Mouse (Mus musculus): ENCODE data around the gene Gyg. TPM values are rescaled to one million over a fixed set of nuclear protein-coding genes. Genes with fewer than 3 reads are reported as not detected.

Gene Gyg
- 18.5 and 20.0 TPM in 2 replicates for polyA plus RNA-seq (2015; fragmentation: Nextera tagmentation; extraction: Ambion mirVana)

- peak within 1 kb of the TSS; percentile 34 for H3K27ac ChIP-seq (replicated peaks)
- peaks cover 23% of the 10 kb centered on the region for H3K4me1 ChIP-seq (replicated peaks)
- H3K9ac ChIP-seq: peak within 1 kb of the TSS; percentile 56
- H3K36me3 ChIP-seq (replicated peaks): 0 out of 2 replicates have a peak, but pooled peaks cover 3% of the 10 kb centered on the region
- H3K9me3 ChIP-seq (replicated peaks): 0 out of 2 replicates have a peak, but pooled peaks cover 4% of the 10 kb centered on the region
- ATAC-seq (ENCODE audit: insufficient read depth): peak; percentile 88
- peak within 1 kb of the TSS; percentile 64 for H3K4me3 ChIP-seq (replicated peaks)
- no peaks in the 10 kb centered on the region for H3K27me3 ChIP-seq
- under 1% methylated on average over 73 of the region's 73 CpGs for WGBS (ENCODE audit: insufficient replicate concordance)
- H3K4me2 ChIP-seq: peak within 1 kb of the TSS; percentile 82
These were observed at the start of gene Gyg for GRCm38 (mm10) chr3:20154531-20155367. Gyg (minus strand) TSS chr3:20155317.

DNA sequence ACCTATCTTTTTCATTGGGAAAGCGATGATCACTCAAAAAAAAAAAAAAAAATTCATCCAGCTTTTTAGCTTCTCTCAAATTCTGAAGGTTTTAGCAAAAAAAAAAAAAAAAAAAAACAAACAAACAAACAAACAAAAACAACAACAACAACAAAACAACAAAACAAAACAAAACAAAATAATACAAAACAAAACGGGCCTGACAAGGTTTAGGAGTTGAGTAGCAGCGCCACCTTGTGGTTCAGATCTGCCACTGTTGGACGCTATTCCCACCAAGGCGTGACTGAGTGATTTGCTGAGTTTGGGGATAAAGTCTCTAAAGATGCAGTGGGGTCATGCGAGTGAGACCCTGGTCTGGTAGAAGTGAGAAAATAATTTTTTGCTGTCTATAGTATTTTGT lies 43.8 kb upstream of the Gyg start:
- Histone ChIP-seq H3K27ac (replicated peaks) (no peak overlapping the region), H3K4me2 (no peak overlapping the region), H3K9ac (no peak overlapping the region), H3K27me3 (no peaks in the 10 kb centered on the region), H3K9me3 (replicated peaks) (no peaks in the 10 kb centered on the region), H3K4me3 (replicated peaks) (no peak overlapping the region), H3K36me3 (replicated peaks) (no peaks in the 10 kb centered on the region), H3K4me1 (replicated peaks) (no peaks in the 10 kb centered on the region)
- ATAC-seq (ENCODE audit: insufficient read depth): no peak
- WGBS (ENCODE audit: insufficient replicate concordance): 21% methylated on average over 6 of the region's 6 CpGs

- no peak overlapping the region for H3K9ac ChIP-seq
- H3K9me3 ChIP-seq (replicated peaks): no peaks in the 10 kb centered on the region
- H3K36me3 ChIP-seq (replicated peaks): no peaks in the 10 kb centered on the region
- H3K27me3 ChIP-seq: no peaks in the 10 kb centered on the region
- no peak overlapping the region for H3K4me3 ChIP-seq (replicated peaks)
- no peak overlapping the region for H3K4me2 ChIP-seq
- no peaks in the 10 kb centered on the region for H3K4me1 ChIP-seq (replicated peaks)
- no peak for ATAC-seq (ENCODE audit: insufficient read depth)
- no peak overlapping the region for H3K27ac ChIP-seq (replicated peaks)
- WGBS (ENCODE audit: insufficient replicate concordance): 26% methylated on average over 10 of the region's 10 CpGs
These were observed 42.8 kb upstream of the Gyg start for GRCm38 (mm10) chr3:20197878-20198277.

DNA sequence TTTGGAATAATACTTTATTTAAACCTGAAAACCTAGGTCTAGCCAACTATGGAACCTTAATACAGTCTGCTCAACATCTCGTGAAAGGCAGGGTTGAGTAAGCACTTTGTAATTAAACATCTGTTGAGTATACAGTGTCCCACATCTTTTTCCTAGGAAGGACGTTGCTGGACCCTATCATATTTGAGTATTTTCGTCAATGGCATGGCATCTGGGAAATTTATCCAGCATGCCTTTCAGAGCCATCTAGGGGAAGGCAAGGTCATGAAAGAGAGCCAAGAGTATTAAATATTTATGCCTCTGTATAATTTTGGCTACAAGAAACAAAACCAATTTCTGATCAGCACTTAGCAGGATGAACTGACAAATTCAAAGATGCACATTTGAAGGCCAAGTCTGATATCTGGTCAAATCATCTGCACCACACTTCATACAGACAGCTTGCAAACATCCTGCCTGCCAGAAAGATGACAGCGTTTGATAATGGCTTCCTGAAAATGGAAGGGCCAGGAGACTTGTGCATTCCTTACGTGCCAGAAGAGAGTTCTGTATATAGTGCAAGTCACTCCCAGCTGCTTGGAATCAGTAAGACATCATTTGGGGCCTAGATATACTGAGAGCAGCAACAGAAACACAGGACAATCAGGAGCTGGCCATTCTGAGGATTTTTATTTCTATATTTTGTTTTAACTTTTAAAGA lies 34.0 kb upstream of the Gyg start:
- no peak overlapping the region for H3K9ac ChIP-seq
- no peaks in the 10 kb centered on the region for H3K27me3 ChIP-seq
- no peak for ATAC-seq (ENCODE audit: insufficient read depth)
- H3K9me3 ChIP-seq (replicated peaks): no peaks in the 10 kb centered on the region
- no peak overlapping the region for H3K4me3 ChIP-seq (replicated peaks)
- H3K27ac ChIP-seq (replicated peaks): no peak overlapping the region
- H3K4me2 ChIP-seq: no peak overlapping the region
- no peaks in the 10 kb centered on the region for H3K4me1 ChIP-seq (replicated peaks)
- WGBS (ENCODE audit: insufficient replicate concordance): 27% methylated on average over 5 of the region's 5 CpGs
- no peaks in the 10 kb centered on the region for H3K36me3 ChIP-seq (replicated peaks)

DNA sequence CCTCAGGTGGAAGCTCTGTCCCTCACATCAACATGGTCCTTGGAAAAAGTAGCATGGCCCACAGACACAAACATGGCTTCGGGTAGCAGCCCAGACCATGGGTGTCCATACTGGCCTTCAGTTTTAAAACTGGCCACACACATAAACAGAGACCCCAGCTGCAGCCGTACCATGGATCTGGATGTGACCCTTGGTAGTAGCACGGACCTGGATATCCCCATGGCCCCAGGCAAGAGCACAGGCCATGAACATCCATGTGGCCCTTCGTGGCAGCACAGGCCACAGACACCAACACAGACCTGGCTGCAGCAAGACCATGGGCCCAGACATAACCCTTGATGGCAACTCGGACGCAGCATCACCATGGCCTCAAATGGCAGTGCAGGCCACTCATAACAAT lies 17.3 kb upstream of the Gyg start:
- no peaks in the 10 kb centered on the region for H3K9me3 ChIP-seq (replicated peaks)
- H3K4me3 ChIP-seq (replicated peaks): no peak overlapping the region
- H3K4me2 ChIP-seq: no peak overlapping the region
- 67% methylated on average over 6 of the region's 6 CpGs for WGBS (ENCODE audit: insufficient replicate concordance)
- H3K27ac ChIP-seq (replicated peaks): no peak overlapping the region
- H3K36me3 ChIP-seq (replicated peaks): no peaks in the 10 kb centered on the region
- no peak for ATAC-seq (ENCODE audit: insufficient read depth)
- no peaks in the 10 kb centered on the region for H3K27me3 ChIP-seq
- no peaks in the 10 kb centered on the region for H3K4me1 ChIP-seq (replicated peaks)
- H3K9ac ChIP-seq: no peak overlapping the region

DNA sequence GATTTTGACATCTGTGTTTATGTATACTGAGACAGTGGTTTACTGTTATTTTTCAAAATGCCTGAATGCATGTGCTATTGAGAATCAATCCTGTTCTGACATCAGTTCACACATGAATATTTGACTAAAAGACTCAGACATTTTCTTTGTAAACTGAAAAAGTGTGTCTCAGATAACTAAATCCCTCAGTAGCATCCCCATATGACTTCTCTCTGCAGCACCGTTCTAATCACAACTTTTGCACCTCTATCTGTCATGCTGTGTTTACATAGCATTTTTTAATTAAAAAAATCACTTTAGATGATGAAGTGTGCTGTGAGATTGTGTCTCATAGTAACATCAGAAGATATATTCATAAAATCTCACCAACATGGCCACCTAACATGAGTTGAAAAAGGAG lies 12.4 kb upstream of the Gyg start:
- Histone ChIP-seq H3K4me1 (replicated peaks) (no peaks in the 10 kb centered on the region), H3K4me3 (replicated peaks) (no peak overlapping the region), H3K27ac (replicated peaks) (no peak overlapping the region), H3K9ac (no peak overlapping the region), H3K4me2 (no peak overlapping the region), H3K9me3 (replicated peaks) (no peaks in the 10 kb centered on the region), H3K27me3 (no peaks in the 10 kb centered on the region), H3K36me3 (replicated peaks) (no peaks in the 10 kb centered on the region)
- WGBS (ENCODE audit: insufficient replicate concordance): 66% methylated on average over 1 of the region's 1 CpGs
- ATAC-seq (ENCODE audit: insufficient read depth): no peak

GRCm38 (mm10) chr3:20155476-20155875 lies 359 bp upstream of the Gyg start:
- no peak overlapping the region for H3K9ac ChIP-seq
- peak overlapping the region; percentile 64 for H3K4me3 ChIP-seq (replicated peaks)

DNA sequence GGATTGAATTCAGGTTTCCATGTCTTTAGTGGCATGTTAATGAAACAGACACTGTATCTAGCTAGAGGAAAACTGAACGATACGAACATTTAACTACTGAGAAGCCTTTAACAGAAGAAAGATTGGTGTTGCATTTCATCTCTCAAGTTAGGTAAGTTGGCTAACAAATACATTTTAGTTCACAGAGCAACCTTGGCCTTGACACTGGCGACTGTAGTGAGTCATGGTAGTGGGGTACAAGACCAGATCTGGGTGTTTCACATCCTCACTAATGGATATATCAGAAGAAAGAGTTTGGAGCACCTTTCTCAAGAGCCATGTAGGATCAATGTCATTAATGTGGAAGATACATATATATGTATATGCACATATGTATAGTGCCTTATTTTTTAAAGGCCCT lies 3.5 kb downstream of the Gyg start:
- H3K4me2 ChIP-seq: no peak overlapping the region
- H3K9ac ChIP-seq: no peak overlapping the region
- no peak overlapping the region for H3K27ac ChIP-seq (replicated peaks)
- H3K27me3 ChIP-seq: no peaks in the 10 kb centered on the region
- no peak for ATAC-seq (ENCODE audit: insufficient read depth)
- peaks cover 26% of the 10 kb centered on the region; the same call in 1 of the 2 replicates for H3K36me3 ChIP-seq (replicated peaks)
- no peaks in the 10 kb centered on the region for H3K9me3 ChIP-seq (replicated peaks)
- WGBS (ENCODE audit: insufficient replicate concordance): 73% methylated on average over 3 of the region's 3 CpGs
- H3K4me1 ChIP-seq (replicated peaks): peaks cover 23% of the 10 kb centered on the region
- no peak overlapping the region for H3K4me3 ChIP-seq (replicated peaks)

More at GRCm38 (mm10) chr3:20155476-20155875, 359 bp upstream of the Gyg start:
- Histone ChIP-seq H3K9me3 (replicated peaks) (0 out of 2 replicates have a peak, but pooled peaks cover 4% of the 10 kb centered on the region), H3K27ac (replicated peaks) (peak overlapping the region; percentile 34; the same call in 1 of the 2 replicates), H3K27me3 (no peaks in the 10 kb centered on the region), H3K36me3 (replicated peaks) (no peaks in the 10 kb centered on the region), H3K4me2 (peak overlapping the region; percentile 82), H3K4me1 (replicated peaks) (peaks cover 23% of the 10 kb centered on the region)
- WGBS (ENCODE audit: insufficient replicate concordance): 39% methylated on average over 6 of the region's 6 CpGs
- no peak for ATAC-seq (ENCODE audit: insufficient read depth)

DNA sequence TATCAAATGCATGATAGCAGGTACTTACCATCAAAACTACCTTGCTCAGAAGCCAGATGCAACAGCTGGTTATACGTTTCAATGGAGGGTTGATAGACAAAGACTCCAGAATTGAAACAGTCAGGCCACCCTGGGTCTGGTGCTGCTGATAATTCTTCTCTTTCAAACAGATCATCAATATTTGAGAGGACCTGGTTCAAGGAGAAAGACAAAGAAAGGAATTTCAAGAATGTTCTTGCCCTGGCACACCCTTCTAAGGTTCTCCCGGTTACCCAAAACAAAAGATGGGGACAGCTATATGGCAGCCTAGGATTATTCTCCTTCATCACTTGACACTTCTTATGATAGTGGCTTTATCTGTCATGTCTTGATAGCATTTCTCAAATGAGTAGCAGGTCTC lies 4.6 kb downstream of the Gyg start:
- H3K4me2 ChIP-seq: no peak overlapping the region
- no peaks in the 10 kb centered on the region for H3K27me3 ChIP-seq
- 67% methylated on average over 2 of the region's 2 CpGs for WGBS (ENCODE audit: insufficient replicate concordance)
- no peak overlapping the region for H3K9ac ChIP-seq
- no peak for ATAC-seq (ENCODE audit: insufficient read depth)
- H3K4me3 ChIP-seq (replicated peaks): no peak overlapping the region
- peaks cover 23% of the 10 kb centered on the region for H3K4me1 ChIP-seq (replicated peaks)
- H3K27ac ChIP-seq (replicated peaks): no peak overlapping the region
- H3K9me3 ChIP-seq (replicated peaks): no peaks in the 10 kb centered on the region
- peaks cover 26% of the 10 kb centered on the region; the same call in 1 of the 2 replicates for H3K36me3 ChIP-seq (replicated peaks)

DNA sequence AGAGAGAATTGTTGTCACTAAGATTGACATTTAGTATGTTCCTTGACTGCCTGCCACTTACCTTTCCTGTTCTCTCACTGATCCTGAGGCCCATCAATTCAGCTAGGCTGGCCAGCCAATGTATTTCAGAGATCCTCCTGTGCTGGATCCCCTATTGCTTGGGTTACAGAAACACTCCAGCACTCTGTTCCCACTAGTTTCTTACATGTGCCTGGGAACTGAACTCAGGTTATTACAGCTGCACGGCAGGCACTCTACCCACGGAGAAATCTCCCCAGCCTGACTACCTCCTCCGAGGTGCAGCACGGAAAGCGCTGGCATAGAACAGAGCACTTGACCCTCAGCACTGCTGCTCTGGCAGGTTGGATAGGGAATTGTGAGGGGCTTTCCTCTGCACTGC lies 7.5 kb downstream of the Gyg start:
- no peak overlapping the region for H3K4me2 ChIP-seq
- H3K36me3 ChIP-seq (replicated peaks): peaks cover 26% of the 10 kb centered on the region; the same call in 1 of the 2 replicates
- no peaks in the 10 kb centered on the region for H3K27me3 ChIP-seq
- no peak overlapping the region for H3K27ac ChIP-seq (replicated peaks)
- no peak overlapping the region for H3K9ac ChIP-seq
- H3K4me3 ChIP-seq (replicated peaks): no peak overlapping the region
- H3K4me1 ChIP-seq (replicated peaks): no peaks in the 10 kb centered on the region
- no peak for ATAC-seq (ENCODE audit: insufficient read depth)
- WGBS (ENCODE audit: insufficient replicate concordance): 78% methylated on average over 5 of the region's 5 CpGs
- no peaks in the 10 kb centered on the region for H3K9me3 ChIP-seq (replicated peaks)

- Histone ChIP-seq H3K9me3 (replicated peaks) (no peaks in the 10 kb centered on the region), H3K4me2 (no peak overlapping the region), H3K27ac (replicated peaks) (no peak overlapping the region), H3K4me1 (replicated peaks) (no peaks in the 10 kb centered on the region), H3K36me3 (replicated peaks) (peaks cover 26% of the 10 kb centered on the region; the same call in 1 of the 2 replicates), H3K9ac (no peak overlapping the region), H3K27me3 (no peaks in the 10 kb centered on the region), H3K4me3 (replicated peaks) (no peak overlapping the region)
- ATAC-seq (ENCODE audit: insufficient read depth): no peak
- WGBS (ENCODE audit: insufficient replicate concordance): 75% methylated on average over 7 of the region's 7 CpGs
These were observed 8.2 kb downstream of the Gyg start for GRCm38 (mm10) chr3:20146884-20147395.
